Mouse (Mus musculus) myocyte (in vitro differentiated cells): Measurements from ENCODE around the gene Fam160a1. TPM values are rescaled to one million over a fixed set of nuclear protein-coding genes. Genes with fewer than 3 reads are reported as not detected.
A peak's percentile ranks its signal among the peaks of the same experiment; 100 is the strongest.

Experiments
- H3K27me3 ChIP-seq: one replicate; pipeline ENCODE4 v1.6.1; 2011; ENCODE audit not compliant: control insufficient read depth, insufficient read depth, insufficient read length
- H3K36me3 ChIP-seq: one replicate; pipeline ENCODE4 v1.6.1; 2011; ENCODE audit not compliant: control insufficient read depth, insufficient read depth
- H3K4me2 ChIP-seq: one replicate; pipeline ENCODE4 v1.6.1; 2011; ENCODE audit warnings: low read depth, control low read depth
- H3K4me3 ChIP-seq: one replicate; pipeline ENCODE4 v1.5.1; 2011; ENCODE audit warnings: mild to moderate bottlenecking, control low read depth, moderate library complexity
- H3K79me2 ChIP-seq: one replicate; pipeline ENCODE4 v1.6.1; 2011; ENCODE audit not compliant: control insufficient read depth, insufficient read depth
- H3ac ChIP-seq: one replicate; pipeline ENCODE4 v1.6.1; 2011; ENCODE audit not compliant: control insufficient read depth, insufficient read length
- CEBPB ChIP-seq: IDR thresholded peaks from 2 replicates; pipeline ENCODE4 v1.6.1; 2011; ENCODE audit warnings: mild to moderate bottlenecking, moderate library complexity; ENCODE audit not compliant: poor library complexity, insufficient read depth, severe bottlenecking
- E2F4 ChIP-seq: IDR thresholded peaks from one replicate; pipeline ENCODE4 v1.6.1; 2011; ENCODE audit warnings: mild to moderate bottlenecking, control low read depth, moderate library complexity; ENCODE audit not compliant: insufficient read depth
- MAX ChIP-seq: IDR thresholded peaks from one replicate; pipeline ENCODE4 v1.6.1; 2011; ENCODE audit warnings: low read depth, mild to moderate bottlenecking, control low read depth
- MYOD1 ChIP-seq, 3 experiments: IDR thresholded peaks; one replicate each; pipeline ENCODE4 v1.6.1; 2011; ENCODE audit warnings: control low read depth in 2 of 3, low read depth in 2 of 3, mild to moderate bottlenecking in 2 of 3, moderate library complexity in 1 of 3; ENCODE audit not compliant: insufficient read length in 2 of 3, control insufficient read depth in 1 of 3
- MYOG ChIP-seq, 3 experiments: IDR thresholded peaks; one replicate each; pipeline ENCODE4 v1.6.1; 2011; ENCODE audit warnings: control low read depth in 2 of 3, low read depth in 2 of 3, mild to moderate bottlenecking in 2 of 3; ENCODE audit not compliant: insufficient read length in 2 of 3, control insufficient read depth in 1 of 3, insufficient read depth in 1 of 3
- POLR2A ChIP-seq: IDR thresholded peaks from one replicate; pipeline ENCODE4 v1.6.1; 2011; ENCODE audit warnings: low read depth, mild to moderate bottlenecking, control low read depth, moderate library complexity; ENCODE audit not compliant: insufficient read length
- POLR2AphosphoS2 ChIP-seq: IDR thresholded peaks from one replicate; pipeline ENCODE4 v1.6.1; 2011; ENCODE audit warnings: low read depth, control low read depth; ENCODE audit not compliant: insufficient read length
- REST ChIP-seq: IDR thresholded peaks from one replicate; pipeline ENCODE4 v1.6.1; 2011; ENCODE audit warnings: mild to moderate bottlenecking, control low read depth, moderate library complexity; ENCODE audit not compliant: insufficient read depth, insufficient read length
- SRF ChIP-seq: IDR thresholded peaks from one replicate; pipeline ENCODE4 v1.6.1; 2011; ENCODE audit warnings: low read depth; ENCODE audit not compliant: control insufficient read depth, insufficient read length
- TCF12 ChIP-seq: IDR thresholded peaks from one replicate; pipeline ENCODE4 v1.6.1; 2011; ENCODE audit warnings: mild to moderate bottlenecking, control low read depth; ENCODE audit not compliant: poor library complexity, insufficient read depth, severe bottlenecking
- TCF3 ChIP-seq: IDR thresholded peaks from one replicate; pipeline ENCODE4 v1.6.1; 2011; ENCODE audit warnings: low read depth, control low read depth; ENCODE audit not compliant: insufficient read length
- USF1 ChIP-seq: IDR thresholded peaks from one replicate; pipeline ENCODE4 v1.6.1; 2011; ENCODE audit warnings: low read depth, mild to moderate bottlenecking, control low read depth, moderate library complexity
- polyA plus RNA-seq: library from polyadenylated mRNA; unstranded; fragments of >200 nt; fragmentation: generic; extraction: Trizol; gene quantifications from one replicate; pipeline ENCODE4 v1.2.1, GENCODE M21; 2012; ENCODE audit warnings: missing spikeins

Gene Fam160a1
- polyA plus RNA-seq, 1 experiment: 13.2 TPM

DNA sequence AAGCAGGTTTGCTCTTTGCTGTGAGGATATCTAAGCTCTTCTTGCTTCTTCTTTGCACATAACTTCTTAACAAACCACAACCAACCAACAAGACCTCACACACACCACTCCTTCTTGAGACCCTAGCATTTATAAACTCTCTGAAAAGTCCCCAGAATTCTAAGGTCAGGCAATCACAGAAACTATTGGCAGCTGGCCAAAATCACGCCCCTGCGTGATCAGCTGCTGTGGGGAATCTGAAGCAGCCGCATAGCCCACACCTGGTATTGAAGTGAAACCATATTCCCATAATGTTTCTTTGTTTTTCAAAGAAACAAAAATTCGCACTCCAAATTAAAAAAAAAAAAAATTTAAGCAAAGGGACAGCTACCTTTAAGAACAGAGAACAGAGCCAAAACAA, 71.0 kb downstream of the Fam160a1 start:
- no peaks in the 10 kb centered on the region for H3K79me2 ChIP-seq
- H3K27me3 ChIP-seq: no peaks in the 10 kb centered on the region
- TF ChIP-seq CEBPB (no peak), MYOD1 (IDR thresholded peaks at IDR 0.05; ENCODE audit: control insufficient read depth in 1 of 3, insufficient read length in 2 of 3, low read depth in 2 of 3) (peak in 1 of 3 experiments; percentile 3)
- no peak overlapping the region for H3K4me3 ChIP-seq
- no peak overlapping the region for H3K4me2 ChIP-seq
- H3ac ChIP-seq: no peak overlapping the region
- H3K36me3 ChIP-seq: no peaks in the 10 kb centered on the region

DNA sequence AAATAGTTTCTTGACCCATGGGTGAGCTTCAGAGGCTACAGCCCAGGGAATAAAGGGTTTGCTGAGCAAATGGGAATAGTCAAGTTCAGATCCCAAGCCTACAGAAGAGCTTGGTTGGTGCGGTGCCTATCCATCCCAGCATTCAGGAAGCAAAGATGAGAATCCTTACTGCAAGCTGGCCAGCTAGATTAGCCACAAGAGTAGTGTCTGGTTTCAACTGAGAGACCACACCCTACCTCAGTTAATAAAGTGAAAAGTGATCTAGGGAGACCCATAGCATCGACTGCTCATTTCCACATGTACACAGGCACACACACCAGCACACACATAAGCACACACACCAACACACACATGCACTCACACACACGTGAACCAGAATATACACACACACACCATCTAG, 75.3 kb downstream of the Fam160a1 start:
- TF ChIP-seq POLR2AphosphoS2 (no peak), CEBPB (no peak), TCF3 (no peak), MAX (no peak), MYOD1 (IDR thresholded peaks at IDR 0.05; ENCODE audit: control insufficient read depth in 1 of 3, insufficient read length in 2 of 3, low read depth in 2 of 3) (no peak), TCF12 (no peak), POLR2A (no peak), USF1 (no peak)

DNA sequence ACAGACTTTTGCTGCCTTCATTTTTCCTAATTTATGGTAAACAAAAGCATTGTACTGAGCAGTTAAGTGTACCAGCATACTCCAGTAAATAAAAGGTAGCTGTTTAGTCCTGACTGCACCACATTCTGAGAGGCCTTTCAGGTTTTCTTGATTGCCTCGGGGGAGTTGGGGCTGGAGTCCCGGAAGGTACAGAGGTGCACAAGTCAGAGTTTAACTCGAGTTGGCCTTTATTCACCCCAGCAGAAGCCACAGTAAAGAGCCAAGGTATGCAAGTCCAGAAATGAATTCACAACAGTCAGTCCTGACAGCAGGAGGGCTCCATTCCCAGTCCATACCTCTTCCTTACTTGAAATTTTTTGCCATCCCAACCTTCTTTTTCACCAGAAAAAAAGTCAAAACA, 78.5 kb downstream of the Fam160a1 start:
- Histone ChIP-seq H3K4me2 (no peak overlapping the region), H3K36me3 (no peaks in the 10 kb centered on the region), H3K79me2 (no peaks in the 10 kb centered on the region), H3K27me3 (no peaks in the 10 kb centered on the region), H3K4me3 (no peak overlapping the region), H3ac (no peak overlapping the region)
- TF ChIP-seq MYOD1 (IDR thresholded peaks at IDR 0.05; ENCODE audit: control insufficient read depth in 1 of 3, insufficient read length in 2 of 3, low read depth in 2 of 3): no peak
- TF ChIP-seq REST: no peak
- no peak for TF ChIP-seq MAX
- TF ChIP-seq TCF3: no peak
- no peak for TF ChIP-seq TCF12
- no peak for TF ChIP-seq SRF
- no peak for TF ChIP-seq E2F4
- no peak for TF ChIP-seq USF1
- TF ChIP-seq MYOG (IDR thresholded peaks at IDR 0.05; ENCODE audit: control insufficient read depth in 1 of 3, insufficient read depth in 1 of 3, insufficient read length in 2 of 3, low read depth in 2 of 3): no peak
- TF ChIP-seq POLR2A: no peak
- TF ChIP-seq CEBPB: no peak
- TF ChIP-seq POLR2AphosphoS2: no peak

More for the DNA sequence above, 75.3 kb downstream of the Fam160a1 start:
- H3K4me2 ChIP-seq: peak overlapping the region; percentile 7
- no peaks in the 10 kb centered on the region for H3K27me3 ChIP-seq
- H3ac ChIP-seq: no peak overlapping the region
- no peaks in the 10 kb centered on the region for H3K36me3 ChIP-seq
- no peaks in the 10 kb centered on the region for H3K79me2 ChIP-seq
- no peak overlapping the region for H3K4me3 ChIP-seq

- no peak overlapping the region for H3K4me2 ChIP-seq
- no peak overlapping the region for H3K4me3 ChIP-seq
- no peak overlapping the region for H3ac ChIP-seq
- TF ChIP-seq MYOG (IDR thresholded peaks at IDR 0.05; ENCODE audit: control insufficient read depth in 1 of 3, insufficient read depth in 1 of 3, insufficient read length in 2 of 3, low read depth in 2 of 3) (no peak), USF1 (no peak), TCF3 (no peak), CEBPB (no peak), E2F4 (no peak), POLR2A (no peak)
- H3K79me2 ChIP-seq: no peaks in the 10 kb centered on the region
- H3K27me3 ChIP-seq: no peaks in the 10 kb centered on the region
- H3K36me3 ChIP-seq: no peaks in the 10 kb centered on the region
These were observed 83.0 kb downstream of the Fam160a1 start for GRCm38 (mm10) chr3:85733939-85734729.

- TF ChIP-seq POLR2A: no peak
- no peak for TF ChIP-seq E2F4
- TF ChIP-seq MYOG (IDR thresholded peaks at IDR 0.05; ENCODE audit: control insufficient read depth in 1 of 3, insufficient read depth in 1 of 3, insufficient read length in 2 of 3, low read depth in 2 of 3): no peak
- Histone ChIP-seq H3K4me2 (no peak overlapping the region), H3ac (no peak overlapping the region), H3K36me3 (no peaks in the 10 kb centered on the region), H3K4me3 (no peak overlapping the region), H3K79me2 (no peaks in the 10 kb centered on the region), H3K27me3 (no peaks in the 10 kb centered on the region)
These were observed 89.9 kb downstream of the Fam160a1 start for GRCm38 (mm10) chr3:85727171-85727570.
